Mouse (Mus musculus): Measurements from ENCODE around the gene Mmd2. TPM values are rescaled to one million over a fixed set of nuclear protein-coding genes. Genes with fewer than 3 reads are reported as not detected.

The Mmd2 gene
- 22.0 and 25.0 TPM in 2 replicates for polyA plus RNA-seq (2015; fragmentation: Nextera tagmentation; extraction: Ambion mirVana)

DNA sequence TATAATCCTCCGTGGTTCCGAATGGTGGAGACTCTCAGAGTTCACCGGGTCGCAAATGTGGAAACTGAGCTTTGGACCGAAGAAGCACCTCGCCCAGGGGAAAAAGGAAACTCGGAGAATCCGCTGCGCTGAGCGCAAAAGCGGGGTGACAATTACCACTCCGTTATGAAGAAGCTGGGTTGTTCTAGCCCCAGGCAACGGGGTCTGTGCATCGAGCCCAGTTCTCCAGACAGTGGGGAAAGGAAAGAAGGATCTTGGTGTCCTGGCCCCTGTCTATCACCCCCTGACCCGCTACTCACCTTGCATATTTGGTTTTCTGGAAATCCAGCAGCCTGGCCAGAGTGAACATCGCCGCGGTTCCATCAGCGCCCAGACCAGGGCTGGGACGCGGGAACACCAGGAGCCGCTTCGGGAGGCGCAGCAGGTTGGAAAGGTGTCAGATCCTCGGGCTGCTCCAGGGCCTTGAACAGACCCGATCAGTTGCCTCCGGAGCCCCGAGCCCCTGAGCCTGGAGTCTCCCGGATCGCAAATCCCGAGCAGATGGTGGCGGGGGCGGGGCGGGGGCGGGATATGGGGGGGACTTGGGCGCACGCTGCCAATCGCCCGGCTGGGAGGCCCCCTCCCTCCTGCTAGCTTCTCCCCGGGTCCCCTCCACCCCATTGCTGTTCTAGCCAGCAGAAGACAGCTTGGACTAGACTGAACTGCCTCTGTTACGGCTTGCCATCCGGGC, at the start of gene Mmd2:
Mmd2 (minus strand) TSS at position 542 of the 730 bp plus-strand sequence.
- Histone ChIP-seq H3K4me2 (replicated peaks) (peak within 1 kb of the TSS; percentile 70), H3K4me3 (replicated peaks) (peak within 1 kb of the TSS; percentile 48), H3K9me3 (no peaks in the 10 kb centered on the region), H3K27me3 (peaks cover 10% of the 10 kb centered on the region; the same call in 1 of the 2 replicates), H3K36me3 (no peaks in the 10 kb centered on the region), H3K27ac (no peak within 1 kb of the TSS), H3K4me1 (replicated peaks) (peaks cover 16% of the 10 kb centered on the region), H3K9ac (replicated peaks) (peak within 1 kb of the TSS; percentile 75)
- peak; percentile 89 for ATAC-seq
- WGBS = 1% methylated on average over 42 of the region's 42 CpGs

DNA sequence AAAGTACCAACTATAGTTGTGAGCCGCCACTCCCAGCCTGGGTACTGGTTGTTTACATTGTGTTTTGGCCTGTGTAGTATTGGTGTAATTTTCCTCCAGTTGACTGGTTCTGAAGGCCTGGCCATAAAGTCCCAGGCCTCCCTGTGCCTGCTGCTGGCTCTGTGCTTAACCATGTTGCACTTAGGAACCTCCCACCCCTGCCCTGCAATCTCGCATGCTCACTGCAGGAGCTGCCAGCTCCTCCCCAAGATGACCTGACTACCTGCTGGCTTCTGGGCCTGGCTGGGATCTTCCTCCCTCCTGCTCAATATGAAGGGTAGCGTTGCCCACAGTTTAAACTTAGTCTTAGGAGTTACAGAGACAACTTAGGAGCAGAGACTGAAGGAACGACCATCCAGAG, 43.7 kb upstream of the Mmd2 start:
- 85% methylated on average over 4 of the region's 4 CpGs for WGBS
- no peaks in the 10 kb centered on the region for H3K27me3 ChIP-seq

GRCm38 (mm10) chr5:142650794-142651497, 42.3 kb upstream of the Mmd2 start:
- WGBS = 80% methylated on average over 6 of the region's 6 CpGs

More for the DNA sequence above, 43.7 kb upstream of the Mmd2 start:
- Histone ChIP-seq H3K4me2 (replicated peaks) (no peak overlapping the region), H3K27ac (no peak overlapping the region), H3K9ac (replicated peaks) (no peak overlapping the region), H3K9me3 (no peaks in the 10 kb centered on the region), H3K36me3 (peaks cover 25% of the 10 kb centered on the region), H3K4me1 (replicated peaks) (peaks cover 35% of the 10 kb centered on the region), H3K4me3 (replicated peaks) (no peak overlapping the region)
- ATAC-seq = no peak

GRCm38 (mm10) chr5:142650390-142650789, 41.8 kb upstream of the Mmd2 start:
- Histone ChIP-seq H3K27ac (peak overlapping the region; percentile 58), H3K4me3 (replicated peaks) (no peak overlapping the region), H3K36me3 (peaks cover 12% of the 10 kb centered on the region), H3K9me3 (no peaks in the 10 kb centered on the region), H3K9ac (replicated peaks) (no peak overlapping the region), H3K4me2 (replicated peaks) (no peak overlapping the region), H3K27me3 (no peaks in the 10 kb centered on the region), H3K4me1 (replicated peaks) (peaks cover 35% of the 10 kb centered on the region)
- ATAC-seq = no peak
- WGBS = 33% methylated on average over 3 of the region's 3 CpGs

More at GRCm38 (mm10) chr5:142650794-142651497, 42.3 kb upstream of the Mmd2 start:
- Histone ChIP-seq H3K36me3 (peaks cover 17% of the 10 kb centered on the region), H3K9me3 (no peaks in the 10 kb centered on the region), H3K27me3 (no peaks in the 10 kb centered on the region), H3K4me1 (replicated peaks) (peaks cover 35% of the 10 kb centered on the region), H3K4me2 (replicated peaks) (no peak overlapping the region), H3K9ac (replicated peaks) (no peak overlapping the region), H3K4me3 (replicated peaks) (no peak overlapping the region), H3K27ac (peak overlapping the region; percentile 58)
- ATAC-seq = peak; percentile 45; the same call in 1 of the 2 replicates

DNA sequence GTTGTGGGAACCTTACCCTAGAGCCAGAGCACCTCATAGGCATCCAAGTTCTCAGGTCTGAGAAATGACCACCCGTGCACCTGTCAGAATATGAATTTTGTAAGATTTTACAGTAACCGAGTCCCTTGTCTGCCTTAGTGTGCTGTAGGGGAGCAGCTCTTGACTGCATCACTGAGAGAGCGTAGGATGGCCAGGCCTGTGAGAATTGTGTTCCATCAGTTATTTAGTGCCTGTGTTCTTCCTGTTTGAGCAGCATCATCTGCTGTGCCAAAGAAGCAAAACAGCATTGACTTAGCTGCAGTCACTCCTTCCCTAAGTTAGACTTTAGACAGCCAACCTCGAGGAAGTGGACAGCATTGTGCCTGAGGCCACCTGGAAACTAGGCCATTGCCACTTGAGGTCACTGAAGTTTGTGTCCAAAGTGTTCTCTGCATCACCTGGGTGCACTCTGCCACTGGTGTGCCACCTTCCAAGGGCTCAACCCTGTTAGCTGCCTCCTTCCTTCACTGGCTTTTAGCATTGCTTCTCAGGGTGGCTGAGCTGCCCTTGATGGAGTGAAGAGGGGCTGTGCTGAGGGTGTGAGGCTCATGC, 41.0 kb upstream of the Mmd2 start:
- peaks cover 14% of the 10 kb centered on the region for H3K36me3 ChIP-seq
- ATAC-seq = no peak
- no peaks in the 10 kb centered on the region for H3K27me3 ChIP-seq
- H3K9me3 ChIP-seq = no peaks in the 10 kb centered on the region
- H3K9ac ChIP-seq (replicated peaks) = no peak overlapping the region
- 96% methylated on average over 4 of the region's 4 CpGs for WGBS
- no peak overlapping the region for H3K4me2 ChIP-seq (replicated peaks)
- H3K27ac ChIP-seq = peak overlapping the region; percentile 58
- peaks cover 35% of the 10 kb centered on the region for H3K4me1 ChIP-seq (replicated peaks)
- no peak overlapping the region for H3K4me3 ChIP-seq (replicated peaks)

GRCm38 (mm10) chr5:142648162-142648561, 39.6 kb upstream of the Mmd2 start:
- Histone ChIP-seq H3K4me2 (replicated peaks) (no peak overlapping the region), H3K9ac (replicated peaks) (no peak overlapping the region), H3K27me3 (no peaks in the 10 kb centered on the region), H3K4me3 (replicated peaks) (no peak overlapping the region), H3K36me3 (peaks cover 15% of the 10 kb centered on the region), H3K4me1 (replicated peaks) (peaks cover 35% of the 10 kb centered on the region), H3K27ac (no peak overlapping the region), H3K9me3 (no peaks in the 10 kb centered on the region)
- 73% methylated on average over 7 of the region's 7 CpGs for WGBS
- ATAC-seq = no peak

GRCm38 (mm10) chr5:142641331-142642051, 32.9 kb upstream of the Mmd2 start:
- H3K27me3 ChIP-seq = no peaks in the 10 kb centered on the region
- no peak overlapping the region for H3K27ac ChIP-seq
- no peak for ATAC-seq
- no peak overlapping the region for H3K9ac ChIP-seq (replicated peaks)
- no peaks in the 10 kb centered on the region for H3K9me3 ChIP-seq
- H3K4me3 ChIP-seq (replicated peaks) = no peak overlapping the region
- 70% methylated on average over 6 of the region's 6 CpGs for WGBS
- H3K4me1 ChIP-seq (replicated peaks) = no peaks in the 10 kb centered on the region
- peaks cover 42% of the 10 kb centered on the region for H3K36me3 ChIP-seq
- H3K4me2 ChIP-seq (replicated peaks) = no peak overlapping the region

DNA sequence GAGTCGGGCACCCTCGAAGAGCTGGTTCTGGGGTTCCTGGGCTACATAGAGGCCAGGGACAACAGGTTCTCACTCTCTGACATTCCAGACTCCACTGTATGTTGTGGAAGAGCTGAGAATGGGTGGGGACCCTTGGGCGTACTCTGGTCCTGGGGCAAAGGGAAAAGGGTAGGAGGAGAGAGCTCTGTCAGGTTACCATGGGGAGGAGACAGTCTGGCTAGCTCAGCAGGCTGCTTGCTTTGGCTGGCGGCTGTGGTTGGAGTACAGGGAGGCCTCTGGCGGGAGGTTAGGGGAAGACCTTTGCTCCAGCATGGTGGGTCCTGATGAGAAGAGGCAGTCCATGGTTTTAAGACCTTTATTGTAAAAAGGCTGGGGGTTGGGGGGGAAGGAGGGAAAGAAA, 31.5 kb upstream of the Mmd2 start:
- WGBS = 82% methylated on average over 5 of the region's 5 CpGs
- H3K9ac ChIP-seq (replicated peaks) = no peak overlapping the region
- H3K4me2 ChIP-seq (replicated peaks) = no peak overlapping the region
- no peak overlapping the region for H3K4me3 ChIP-seq (replicated peaks)
- no peaks in the 10 kb centered on the region for H3K4me1 ChIP-seq (replicated peaks)
- no peak overlapping the region for H3K27ac ChIP-seq
- no peaks in the 10 kb centered on the region for H3K9me3 ChIP-seq
- no peaks in the 10 kb centered on the region for H3K27me3 ChIP-seq
- no peak for ATAC-seq
- peaks cover 44% of the 10 kb centered on the region for H3K36me3 ChIP-seq

GRCm38 (mm10) chr5:142637823-142638222, 29.2 kb upstream of the Mmd2 start:
- Histone ChIP-seq H3K27me3 (no peaks in the 10 kb centered on the region), H3K4me3 (replicated peaks) (no peak overlapping the region), H3K4me1 (replicated peaks) (no peaks in the 10 kb centered on the region), H3K9ac (replicated peaks) (no peak overlapping the region), H3K4me2 (replicated peaks) (no peak overlapping the region), H3K27ac (no peak overlapping the region), H3K9me3 (no peaks in the 10 kb centered on the region), H3K36me3 (peaks cover 54% of the 10 kb centered on the region)
- WGBS = 94% methylated on average over 5 of the region's 5 CpGs
- no peak for ATAC-seq

DNA sequence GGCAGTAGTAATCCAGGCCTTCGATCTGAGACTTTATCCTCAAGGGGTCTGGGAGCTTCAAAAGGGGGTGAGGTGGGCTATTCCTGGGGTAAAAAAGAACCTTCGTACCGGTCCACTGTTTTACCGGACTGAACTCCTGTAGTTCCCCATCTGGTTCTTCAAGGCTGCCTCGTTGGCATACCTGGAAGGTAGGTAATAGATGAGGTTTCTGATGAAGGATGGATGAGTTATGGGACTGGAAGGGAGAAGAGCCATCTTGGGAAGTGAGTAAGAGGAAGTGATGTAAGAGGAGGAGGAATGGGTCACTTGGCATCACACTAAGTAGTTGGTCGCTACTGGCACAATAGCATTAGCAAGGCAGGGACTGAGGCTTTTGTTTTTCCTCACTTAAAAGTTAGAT, 21.6 kb upstream of the Mmd2 start:
- 8% methylated on average over 6 of the region's 6 CpGs for WGBS
- ATAC-seq = no peak
- Histone ChIP-seq H3K4me1 (replicated peaks) (peaks cover 22% of the 10 kb centered on the region), H3K9me3 (no peaks in the 10 kb centered on the region), H3K36me3 (peaks cover 23% of the 10 kb centered on the region), H3K27ac (peak overlapping the region; percentile 80; the same call in 1 of the 2 replicates), H3K4me2 (replicated peaks) (peak overlapping the region; percentile 78), H3K9ac (replicated peaks) (peak overlapping the region; percentile 93), H3K27me3 (no peaks in the 10 kb centered on the region), H3K4me3 (replicated peaks) (peak overlapping the region; percentile 93)

DNA sequence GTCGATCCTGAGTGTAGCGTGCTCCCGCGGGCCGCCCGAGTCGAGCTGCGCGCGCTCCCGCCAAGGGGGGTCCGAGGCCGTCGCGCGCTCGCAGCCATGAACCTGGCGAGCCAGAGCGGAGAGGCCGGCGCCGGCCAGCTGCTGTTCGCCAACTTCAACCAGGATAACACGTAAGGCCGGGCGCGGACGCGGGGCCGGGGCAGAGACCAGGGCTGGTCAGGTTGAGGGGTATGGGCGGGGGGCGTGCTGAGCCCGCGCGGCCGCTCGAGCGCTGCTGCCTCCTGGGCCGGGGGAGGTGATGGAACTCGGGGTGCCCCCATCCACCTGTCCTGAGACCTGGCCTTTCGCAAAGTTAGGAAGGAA, 21.0 kb upstream of the Mmd2 start:
- H3K27ac ChIP-seq = peak overlapping the region; percentile 80
- ATAC-seq = peak; percentile 92
- no peaks in the 10 kb centered on the region for H3K27me3 ChIP-seq
- H3K4me3 ChIP-seq (replicated peaks) = peak overlapping the region; percentile 93
- WGBS = 1% methylated on average over 28 of the region's 41 CpGs
- H3K36me3 ChIP-seq = peaks cover 23% of the 10 kb centered on the region
- H3K9ac ChIP-seq (replicated peaks) = peak overlapping the region; percentile 93
- peaks cover 22% of the 10 kb centered on the region for H3K4me1 ChIP-seq (replicated peaks)
- H3K9me3 ChIP-seq = no peaks in the 10 kb centered on the region
- peak overlapping the region; percentile 78 for H3K4me2 ChIP-seq (replicated peaks)
